16 mouse cellular contexts compared by ENCODE assay signal in genomic region chr19:4279487-4279886, GRCm38 (mm10). TPM values are rescaled to one million over a fixed set of nuclear protein-coding genes. Genes with fewer than 3 reads are reported as not detected.
DNase-seq lines count a peak whose midpoint lies in the region; ATAC-seq and TF ChIP-seq lines count a peak whose summit lies in the region.
"Had no signal": no experiment of that assay in that cellular context is flagged by ENCODE, and none has a peak within 500 bp of the region (broad histone marks: within the 10 kb centered on the region; RNA-seq: fewer than 3 reads in every experiment).

No protein-coding gene starts in this region.

- DNase-seq in cerebellum, adult 2 months: peak in 1 of 2 experiments; percentile 28
- DNase-seq in cerebellum, adult 8-10 months: no peak
- DNase-seq in liver (peak; percentile 42), MN1 (ENCODE audit: low spot score) (no peak)
- DNase-seq in CD4-positive helper T cell, adult 2 months (ENCODE audit: low read depth, low spot score): peak; percentile 41
- peak; percentile 28 for DNase-seq in c-Kit-negative CD71-positive TER-119-positive erythroid progenitor cells, embryonic 14.5 days (ENCODE audit: low read depth, low spot score)
- DNase-seq: kidney, postnatal 25 days; right cerebral cortex, adult 18-20 months; thymus, postnatal 14 days had no signal

- no peak overlapping the region for H3K27ac ChIP-seq in cerebellum, adult 2 months (ENCODE audit: insufficient read depth, low read length)
- no peak overlapping the region for H3K27ac ChIP-seq in liver, embryonic 12.5 days
- H3K27ac ChIP-seq in midbrain, embryonic 16.5 days (ENCODE audit: low read length): no peak overlapping the region
- H3K27ac ChIP-seq: hindbrain, embryonic 15.5 days; lung, embryonic 15.5 days; midbrain, embryonic 12.5 days; neural tube, embryonic 13.5 days had no signal

- no peak overlapping the region for H3K4me3 ChIP-seq in cerebellum, adult 2 months (replicated peaks; ENCODE audit: insufficient read depth, low read depth, low read length)
- no peak overlapping the region for H3K4me3 ChIP-seq in liver, embryonic 12.5 days
- H3K4me3 ChIP-seq in midbrain, embryonic 16.5 days (ENCODE audit: low read depth, low read length): no peak overlapping the region
- H3K4me3 ChIP-seq: heart, embryonic 12.5 days; hindbrain, embryonic 15.5 days; lung, embryonic 15.5 days; midbrain, embryonic 12.5 days; neural tube, embryonic 13.5 days had no signal

- no peak overlapping the region for H3K9ac ChIP-seq in liver, embryonic 12.5 days
- no peak overlapping the region for H3K9ac ChIP-seq in midbrain, embryonic 16.5 days (ENCODE audit: low read depth, low read length)
- H3K9ac ChIP-seq: heart, embryonic 12.5 days; hindbrain, embryonic 15.5 days; lung, embryonic 15.5 days; midbrain, embryonic 12.5 days; neural tube, embryonic 13.5 days had no signal

- no peaks in the 10 kb centered on the region; the same call in 1 of the 2 replicates for H3K9me3 ChIP-seq in liver, embryonic 12.5 days (replicated peaks)
- H3K9me3 ChIP-seq in midbrain, embryonic 16.5 days (replicated peaks; ENCODE audit: control insufficient read depth, low read length, poor library complexity, severe bottlenecking): 0 out of 2 replicates have a peak, but pooled peaks cover 4% of the 10 kb centered on the region
- H3K9me3 ChIP-seq: heart, embryonic 12.5 days; hindbrain, embryonic 15.5 days; lung, embryonic 15.5 days; neural tube, embryonic 13.5 days had no signal

- TF ChIP-seq POLR2A in cerebellum, adult 2 months (IDR thresholded peaks at IDR 0.05; ENCODE audit: borderline replicate concordance, insufficient read depth, low read length): no peak

- WGBS in cerebellum, adult 2 months: 98% methylated on average over 1 of the region's 1 CpGs
- 69% methylated on average over 1 of the region's 1 CpGs for WGBS in liver, embryonic 12.5 days (ENCODE audit: insufficient replicate concordance)
- WGBS in midbrain, embryonic 16.5 days: 97% methylated on average over 1 of the region's 1 CpGs

- peak; percentile 23; the same call in 1 of the 2 replicates for TF ChIP-seq CTCF in cerebellum, adult 2 months (IDR thresholded peaks at IDR 0.05; ENCODE audit: borderline replicate concordance, insufficient read depth, low read depth, low read length)

- H3K4me2 ChIP-seq in liver, embryonic 12.5 days: no peak overlapping the region
- no peak overlapping the region for H3K4me2 ChIP-seq in midbrain, embryonic 16.5 days (ENCODE audit: low read length)
- H3K4me2 ChIP-seq: heart, embryonic 12.5 days; hindbrain, embryonic 15.5 days; lung, embryonic 15.5 days; midbrain, embryonic 12.5 days; neural tube, embryonic 13.5 days had no signal

- no peaks in the 10 kb centered on the region for H3K36me3 ChIP-seq in liver, embryonic 12.5 days
- H3K36me3 ChIP-seq in midbrain, embryonic 16.5 days (ENCODE audit: control insufficient read depth, insufficient read depth, low read length): peaks cover 9% of the 10 kb centered on the region; the same call in 1 of the 2 replicates
- H3K36me3 ChIP-seq: heart, embryonic 12.5 days had no signal

- ATAC-seq in liver, embryonic 12.5 days: no peak
- ATAC-seq in midbrain, embryonic 16.5 days: no peak

- H3K4me1 ChIP-seq in cerebellum, adult 2 months (ENCODE audit: control insufficient read depth, insufficient read depth, low read length): peaks cover 18% of the 10 kb centered on the region
- H3K4me1 ChIP-seq in liver, embryonic 12.5 days: peaks cover 17% of the 10 kb centered on the region
- H3K4me1 ChIP-seq in midbrain, embryonic 16.5 days (ENCODE audit: control insufficient read depth, insufficient read depth, low read length): peaks cover 11% of the 10 kb centered on the region
- H3K4me1 ChIP-seq: heart, embryonic 12.5 days had no signal

- no peaks in the 10 kb centered on the region for H3K27me3 ChIP-seq in cerebellum, adult 2 months (ENCODE audit: control insufficient read depth, insufficient read depth, low read length)
- H3K27me3 ChIP-seq in liver, embryonic 12.5 days (replicated peaks): peaks cover 13% of the 10 kb centered on the region
- no peaks in the 10 kb centered on the region for H3K27me3 ChIP-seq in midbrain, embryonic 16.5 days (ENCODE audit: control insufficient read depth, insufficient read depth, low read depth, low read length)
- H3K27me3 ChIP-seq: hindbrain, embryonic 15.5 days; lung, embryonic 15.5 days had no signal

RNA-seq across cellular contexts. Expression of gene Ankrd13d, which starts 3.5 kb away (rescaled TPM):
- 74.3 and 76.1 TPM in 2 replicates for polyA plus RNA-seq in cerebellum, adult 2 months (2012; rRNA removed)
- 0.99 and 1.4 TPM in 2 replicates for polyA plus RNA-seq in liver, embryonic 12.5 days (2016; fragmentation: Nextera tagmentation; extraction: Ambion mirVana)
- polyA plus RNA-seq in midbrain, embryonic 16.5 days (2015; fragmentation: Nextera tagmentation; extraction: Ambion mirVana): 55.6 and 65.7 TPM in 2 replicates

RNA-seq across cellular contexts. Expression of gene Ssh3, which starts 10.5 kb away (rescaled TPM):
- 139 and 151 TPM in 2 replicates for polyA plus RNA-seq in cerebellum, adult 2 months (2012; rRNA removed)
- 2.2 and 2.6 TPM in 2 replicates for polyA plus RNA-seq in liver, embryonic 12.5 days (2016; fragmentation: Nextera tagmentation; extraction: Ambion mirVana)
- 14.7 and 19.6 TPM in 2 replicates for polyA plus RNA-seq in midbrain, embryonic 16.5 days (2015; fragmentation: Nextera tagmentation; extraction: Ambion mirVana)

RNA-seq across cellular contexts. Expression of gene Grk2, which starts 26.5 kb away (rescaled TPM):
- 226 and 239 TPM in 2 replicates for polyA plus RNA-seq in cerebellum, adult 2 months (2012; rRNA removed)
- 15.7 and 17.9 TPM in 2 replicates for polyA plus RNA-seq in liver, embryonic 12.5 days (2016; fragmentation: Nextera tagmentation; extraction: Ambion mirVana)
- polyA plus RNA-seq in midbrain, embryonic 16.5 days (2015; fragmentation: Nextera tagmentation; extraction: Ambion mirVana): 24.8 and 26.8 TPM in 2 replicates

RNA-seq across cellular contexts. Expression of gene Pold4, which starts 47.8 kb away (rescaled TPM):
- 39.3 and 40.1 TPM in 2 replicates for polyA plus RNA-seq in cerebellum, adult 2 months (2012; rRNA removed)
- 12.8 and 13.2 TPM in 2 replicates for polyA plus RNA-seq in liver, embryonic 12.5 days (2016; fragmentation: Nextera tagmentation; extraction: Ambion mirVana)
- polyA plus RNA-seq in midbrain, embryonic 16.5 days (2015; fragmentation: Nextera tagmentation; extraction: Ambion mirVana): 18.5 and 19.2 TPM in 2 replicates

Comparison
In these comparisons a context has a peak if more than half of its experiments do, and no peak if none do; other contexts are left out.
1. DNase-seq: peak in liver (single experiment), CD4-positive helper T cell, adult 2 months (single experiment) and c-Kit-negative CD71-positive TER-119-positive erythroid progenitor cells, embryonic 14.5 days (single experiment); none in cerebellum, adult 8-10 months (single experiment) and MN1 (single experiment).
2. RNA of gene Ankrd13d, which starts 3.5 kb away (polyA plus RNA-seq): 74.3 to 76.1 TPM in cerebellum, adult 2 months and 55.6 to 65.7 TPM in midbrain, embryonic 16.5 days; 0.99 to 1.4 TPM in liver, embryonic 12.5 days; every median in the first group is over 10 times any median in the second.